Mouse (Mus musculus): ENCODE results near the gene Denr. TPM values are rescaled to one million over a fixed set of nuclear protein-coding genes. Genes with fewer than 3 reads are reported as not detected.

Denr gene
- polyA plus RNA-seq, 1 experiment from 2014 or later: 176 TPM

- Histone ChIP-seq H3K9me3 (ENCODE audit: control insufficient read depth, low read length) (no peaks in the 10 kb centered on the region), H3K4me2 (peak within 1 kb of the TSS; percentile 87), H3K4me3 (ENCODE audit: low read depth, low read length) (peak within 1 kb of the TSS; percentile 77), H3K36me3 (ENCODE audit: control insufficient read depth, insufficient read depth, low read length) (no peaks in the 10 kb centered on the region), H3K27me3 (ENCODE audit: control insufficient read depth, insufficient read depth, low read length) (peaks cover 13% of the 10 kb centered on the region), H3K9ac (ENCODE audit: low read length) (peak within 1 kb of the TSS; percentile 56), H3K27ac (ENCODE audit: low read depth, low read length) (no peak within 1 kb of the TSS), H3K4me1 (ENCODE audit: control insufficient read depth, insufficient read depth, low read length) (peaks cover 7% of the 10 kb centered on the region)
- under 1% methylated on average over 102 of the region's 106 CpGs for WGBS
- DNase-seq (ENCODE audit: low spot score, missing footprints) (peak; percentile 94), ATAC-seq (ENCODE audit: low FRiP score) (peak; percentile 75)
Measured at GRCm38 (mm10) chr5:123973299-123974178, 66.6 kb downstream of the Denr start, which contains the start of gene Hip1r. Gene Hip1r, plus strand, starts transcription at chr5:123973628.

- whole genome bisulfite sequencing: 1% methylated on average over 14 of the region's 14 CpGs
- peak overlapping the region; percentile 77 for H3K4me3 ChIP-seq (ENCODE audit: low read depth, low read length)
- ATAC-seq (ENCODE audit: low FRiP score) (0 out of 2 replicates have a peak, but pooled peaks have one; percentile 2), DNase-seq (ENCODE audit: low spot score, missing footprints) (peak; percentile 91)
- H3K27ac ChIP-seq (ENCODE audit: low read depth, low read length): no peak overlapping the region
- peak overlapping the region; percentile 56 for H3K9ac ChIP-seq (ENCODE audit: low read length)
- no peaks in the 10 kb centered on the region for H3K36me3 ChIP-seq (ENCODE audit: control insufficient read depth, insufficient read depth, low read length)
- H3K4me1 ChIP-seq (ENCODE audit: control insufficient read depth, insufficient read depth, low read length): peaks cover 7% of the 10 kb centered on the region
- peaks cover 13% of the 10 kb centered on the region for H3K27me3 ChIP-seq (ENCODE audit: control insufficient read depth, insufficient read depth, low read length)
- H3K9me3 ChIP-seq (ENCODE audit: control insufficient read depth, low read length): no peaks in the 10 kb centered on the region
- H3K4me2 ChIP-seq: peak overlapping the region; percentile 87
Measured at GRCm38 (mm10) chr5:123974179-123974485, 67.2 kb downstream of the Denr start.

- no peak overlapping the region for H3K9ac ChIP-seq (ENCODE audit: low read length)
Measured at GRCm38 (mm10) chr5:123974616-123975111, 67.7 kb downstream of the Denr start.

GRCm38 (mm10) chr5:123975668-123976180, 68.7 kb downstream of the Denr start:
- Histone ChIP-seq H3K9me3 (ENCODE audit: control insufficient read depth, low read length) (no peaks in the 10 kb centered on the region), H3K27me3 (ENCODE audit: control insufficient read depth, insufficient read depth, low read length) (peaks cover 13% of the 10 kb centered on the region), H3K27ac (ENCODE audit: low read depth, low read length) (no peak overlapping the region), H3K9ac (ENCODE audit: low read length) (no peak overlapping the region), H3K4me2 (no peak overlapping the region), H3K4me1 (ENCODE audit: control insufficient read depth, insufficient read depth, low read length) (peaks cover 7% of the 10 kb centered on the region), H3K4me3 (ENCODE audit: low read depth, low read length) (no peak overlapping the region), H3K36me3 (ENCODE audit: control insufficient read depth, insufficient read depth, low read length) (no peaks in the 10 kb centered on the region)
- no peak for ATAC-seq (ENCODE audit: low FRiP score)
- WGBS: 76% methylated on average over 6 of the region's 6 CpGs
- no peak for DNase-seq (ENCODE audit: low spot score, missing footprints)

More at GRCm38 (mm10) chr5:123974616-123975111, 67.7 kb downstream of the Denr start:
- no peak for DNase-seq (ENCODE audit: low spot score, missing footprints)
- Histone ChIP-seq H3K9me3 (ENCODE audit: control insufficient read depth, low read length) (no peaks in the 10 kb centered on the region), H3K4me2 (peak overlapping the region; percentile 87), H3K36me3 (ENCODE audit: control insufficient read depth, insufficient read depth, low read length) (no peaks in the 10 kb centered on the region), H3K4me3 (ENCODE audit: low read depth, low read length) (no peak overlapping the region), H3K27ac (ENCODE audit: low read depth, low read length) (no peak overlapping the region), H3K4me1 (ENCODE audit: control insufficient read depth, insufficient read depth, low read length) (peaks cover 7% of the 10 kb centered on the region), H3K27me3 (ENCODE audit: control insufficient read depth, insufficient read depth, low read length) (peaks cover 13% of the 10 kb centered on the region)
- 42% methylated on average over 11 of the region's 11 CpGs for WGBS
- no peak for ATAC-seq (ENCODE audit: low FRiP score)

- DNase-seq (ENCODE audit: low spot score, missing footprints) (no peak), ATAC-seq (ENCODE audit: low FRiP score) (no peak)
- peaks cover 7% of the 10 kb centered on the region for H3K4me1 ChIP-seq (ENCODE audit: control insufficient read depth, insufficient read depth, low read length)
- no peak overlapping the region for H3K9ac ChIP-seq (ENCODE audit: low read length)
- no peak overlapping the region for H3K4me2 ChIP-seq
- no peak overlapping the region for H3K27ac ChIP-seq (ENCODE audit: low read depth, low read length)
- no peak overlapping the region for H3K4me3 ChIP-seq (ENCODE audit: low read depth, low read length)
- WGBS: 52% methylated on average over 3 of the region's 3 CpGs
- no peaks in the 10 kb centered on the region for H3K9me3 ChIP-seq (ENCODE audit: control insufficient read depth, low read length)
- peaks cover 13% of the 10 kb centered on the region for H3K27me3 ChIP-seq (ENCODE audit: control insufficient read depth, insufficient read depth, low read length)
- no peaks in the 10 kb centered on the region for H3K36me3 ChIP-seq (ENCODE audit: control insufficient read depth, insufficient read depth, low read length)
Measured at GRCm38 (mm10) chr5:123977231-123977630, 70.3 kb downstream of the Denr start.

- Histone ChIP-seq H3K9me3 (ENCODE audit: control insufficient read depth, low read length) (no peaks in the 10 kb centered on the region), H3K27me3 (ENCODE audit: control insufficient read depth, insufficient read depth, low read length) (peaks cover 10% of the 10 kb centered on the region), H3K4me1 (ENCODE audit: control insufficient read depth, insufficient read depth, low read length) (peaks cover 7% of the 10 kb centered on the region), H3K4me3 (ENCODE audit: low read depth, low read length) (no peak overlapping the region), H3K4me2 (no peak overlapping the region), H3K9ac (ENCODE audit: low read length) (no peak overlapping the region), H3K36me3 (ENCODE audit: control insufficient read depth, insufficient read depth, low read length) (no peaks in the 10 kb centered on the region), H3K27ac (ENCODE audit: low read depth, low read length) (no peak overlapping the region)
- 79% methylated on average over 5 of the region's 5 CpGs for WGBS
- DNase-seq (ENCODE audit: low spot score, missing footprints): no peak
- ATAC-seq (ENCODE audit: low FRiP score): no peak
Measured at GRCm38 (mm10) chr5:123978131-123978530, 71.2 kb downstream of the Denr start.

Other genes with a start within 250 kb of the Denr start
- gene Clip1, start 222.6 kb upstream of the Denr start, polyA plus RNA-seq (2014; fragmentation: Nextera tagmentation; extraction: Ambion mirVana): 42.8 and 46.8 TPM in 2 replicates
- gene Zcchc8, start 186.1 kb upstream of the Denr start, polyA plus RNA-seq (2014; fragmentation: Nextera tagmentation; extraction: Ambion mirVana): 80.8 and 84.7 TPM in 2 replicates
- gene Rsrc2, start 157.8 kb upstream of the Denr start, polyA plus RNA-seq (2014; fragmentation: Nextera tagmentation; extraction: Ambion mirVana): 168 and 191 TPM in 2 replicates
- 33.6 and 34.4 TPM in 2 replicates for gene Kntc1, start 157.5 kb upstream of the Denr start, polyA plus RNA-seq (2014; fragmentation: Nextera tagmentation; extraction: Ambion mirVana)
- gene Hcar2, start 41.7 kb upstream of the Denr start, polyA plus RNA-seq (2014; fragmentation: Nextera tagmentation; extraction: Ambion mirVana): not detected in 2 replicates
- 0.28 TPM in 1 of 2 replicates, not detected in the other for gene Hcar1, start 27.2 kb upstream of the Denr start, polyA plus RNA-seq (2014; fragmentation: Nextera tagmentation; extraction: Ambion mirVana)
- gene Gm43518, start 20.2 kb downstream of the Denr start, polyA plus RNA-seq (2014; fragmentation: Nextera tagmentation; extraction: Ambion mirVana): 0.58 and 0.78 TPM in 2 replicates
- gene Ccdc62, start 23.5 kb downstream of the Denr start, polyA plus RNA-seq (2014; fragmentation: Nextera tagmentation; extraction: Ambion mirVana): 4.6 and 5.4 TPM in 2 replicates
- gene Hip1r, start 66.5 kb downstream of the Denr start, polyA plus RNA-seq (2014; fragmentation: Nextera tagmentation; extraction: Ambion mirVana): 4.6 and 5.2 TPM in 2 replicates
- gene Vps37b, start 125.1 kb downstream of the Denr start, polyA plus RNA-seq (2014; fragmentation: Nextera tagmentation; extraction: Ambion mirVana): 45.5 and 50.7 TPM in 2 replicates
- gene Abcb9, start 188.6 kb downstream of the Denr start, polyA plus RNA-seq (2014; fragmentation: Nextera tagmentation; extraction: Ambion mirVana): 0.62 and 0.71 TPM in 2 replicates
- 10.4 and 11.4 TPM in 2 replicates for gene Ogfod2, start 205.1 kb downstream of the Denr start, polyA plus RNA-seq (2014; fragmentation: Nextera tagmentation; extraction: Ambion mirVana)
- 89.3 and 95.5 TPM in 2 replicates for gene Arl6ip4, start 208.9 kb downstream of the Denr start, polyA plus RNA-seq (2014; fragmentation: Nextera tagmentation; extraction: Ambion mirVana)

Measured in midbrain, embryonic 11.5 days (tissue).